Mouse (Mus musculus): ENCODE measurements around the gene Mettl3.
"Not testable (repeated sequence)": the region's sequence is repeated elsewhere in the genome, so short reads cannot be mapped to it uniquely, and the experiment has no call there.

Mettl3 gene

DNA sequence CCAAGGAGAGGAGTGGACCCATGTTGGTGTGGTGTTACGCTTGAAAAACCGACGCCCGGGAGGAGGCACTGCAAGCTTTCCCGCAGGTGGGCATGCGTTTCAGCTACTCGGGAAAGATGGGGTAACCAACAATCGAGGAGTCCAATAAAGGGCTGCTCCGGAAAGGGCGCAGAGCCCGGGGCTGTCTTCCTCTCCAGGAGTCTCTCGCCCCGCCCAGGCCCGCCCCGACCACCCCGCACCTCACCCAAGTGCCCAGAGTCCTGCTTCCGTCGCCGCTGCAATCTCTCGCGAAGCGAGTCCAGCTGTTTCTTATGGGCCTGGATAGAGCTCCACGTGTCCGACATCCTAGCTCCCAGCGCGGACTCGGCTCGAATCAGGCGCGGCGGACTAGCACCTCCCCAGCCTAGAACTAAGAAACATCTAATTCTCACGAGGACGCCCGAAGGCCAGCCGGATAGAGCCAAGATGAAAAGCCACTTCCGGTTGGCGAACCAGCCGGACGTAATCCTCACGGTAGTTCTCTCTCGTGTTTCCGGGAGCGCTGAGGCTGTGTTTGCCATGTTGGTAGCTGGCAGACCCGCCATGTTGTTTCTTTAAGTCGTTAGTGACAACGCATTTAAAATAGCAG is at the start of gene Mettl3:
Gene Mettl3, minus strand, starts transcription at position 485 of the 628 bp plus-strand sequence.
- peak; percentile 91 for DNase-seq (ENCODE audit: low spot score)

DNA sequence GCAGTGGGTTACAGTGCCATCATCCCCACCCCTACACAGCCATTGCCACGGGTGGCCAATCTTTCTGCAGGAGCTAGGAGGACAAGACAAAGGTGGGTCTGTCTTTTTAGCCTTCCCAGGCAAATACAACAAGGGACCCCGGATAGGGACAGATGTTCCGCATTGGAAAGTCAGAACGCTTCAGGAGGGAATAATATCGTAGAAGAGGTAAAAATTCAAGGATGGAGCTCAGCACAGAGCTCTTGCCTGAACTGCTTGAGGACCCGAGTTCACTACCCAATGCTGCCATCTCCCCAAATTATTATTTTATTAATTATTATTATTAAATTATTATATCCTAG is 34.6 kb upstream of the Mettl3 start:
- DNase-seq (ENCODE audit: low spot score): no peak

DNA sequence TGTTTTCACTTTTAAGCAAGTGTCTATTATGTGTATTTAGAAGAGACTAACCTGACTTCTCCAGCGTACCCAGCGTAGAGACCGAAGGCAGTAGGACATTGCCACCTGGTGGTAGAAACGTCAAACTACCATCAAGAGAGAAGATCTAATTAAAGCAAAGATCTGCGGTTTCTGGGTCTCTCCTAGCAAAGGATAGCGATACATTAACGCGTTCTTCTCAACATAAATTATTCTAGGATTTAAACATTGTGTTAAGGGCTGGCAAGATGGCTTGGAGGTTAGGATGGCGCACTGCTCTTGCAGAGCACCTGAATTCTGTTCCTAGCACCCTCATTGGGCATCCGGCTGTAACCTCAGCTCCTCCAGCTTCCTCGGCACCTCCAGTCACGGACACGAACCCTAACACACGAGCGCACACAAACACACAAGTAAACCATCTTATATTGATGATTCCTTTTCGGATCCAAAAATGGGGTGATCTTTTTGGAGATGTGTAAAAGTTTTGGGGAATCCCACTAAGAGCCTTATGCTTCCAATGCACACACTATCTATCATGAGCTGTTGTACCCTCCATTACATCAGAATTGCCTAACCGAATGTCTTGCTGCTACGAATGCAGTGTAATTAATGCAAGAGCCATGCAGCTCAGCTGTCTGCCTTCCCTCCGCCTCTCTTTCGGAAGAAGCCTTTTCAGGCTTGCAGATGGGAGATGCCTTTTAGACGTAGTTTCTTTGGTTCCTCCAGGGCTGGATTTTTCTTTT is 34.0 kb upstream of the Mettl3 start:
- peak; percentile 53 for DNase-seq (ENCODE audit: low spot score)

DNA sequence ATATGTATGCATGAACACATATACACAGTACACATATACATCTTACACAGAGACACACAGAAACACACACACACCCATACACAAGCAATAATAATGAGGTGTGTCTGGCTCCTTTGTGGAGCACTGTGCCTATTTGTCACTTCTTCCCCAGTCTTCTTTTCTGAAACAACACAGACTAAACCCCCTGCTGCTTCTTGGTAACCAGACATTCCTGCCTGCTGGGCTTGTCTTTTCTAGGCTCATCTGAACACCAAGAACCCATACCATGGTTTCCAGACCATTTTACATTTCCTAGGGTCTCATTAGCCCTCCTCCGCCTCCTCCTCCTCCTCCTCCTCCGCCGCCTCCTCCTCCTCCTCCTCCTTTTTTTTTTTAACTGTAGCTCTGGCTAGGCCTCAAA is 27.2 kb upstream of the Mettl3 start:
- no peak for DNase-seq (ENCODE audit: low spot score)

DNA sequence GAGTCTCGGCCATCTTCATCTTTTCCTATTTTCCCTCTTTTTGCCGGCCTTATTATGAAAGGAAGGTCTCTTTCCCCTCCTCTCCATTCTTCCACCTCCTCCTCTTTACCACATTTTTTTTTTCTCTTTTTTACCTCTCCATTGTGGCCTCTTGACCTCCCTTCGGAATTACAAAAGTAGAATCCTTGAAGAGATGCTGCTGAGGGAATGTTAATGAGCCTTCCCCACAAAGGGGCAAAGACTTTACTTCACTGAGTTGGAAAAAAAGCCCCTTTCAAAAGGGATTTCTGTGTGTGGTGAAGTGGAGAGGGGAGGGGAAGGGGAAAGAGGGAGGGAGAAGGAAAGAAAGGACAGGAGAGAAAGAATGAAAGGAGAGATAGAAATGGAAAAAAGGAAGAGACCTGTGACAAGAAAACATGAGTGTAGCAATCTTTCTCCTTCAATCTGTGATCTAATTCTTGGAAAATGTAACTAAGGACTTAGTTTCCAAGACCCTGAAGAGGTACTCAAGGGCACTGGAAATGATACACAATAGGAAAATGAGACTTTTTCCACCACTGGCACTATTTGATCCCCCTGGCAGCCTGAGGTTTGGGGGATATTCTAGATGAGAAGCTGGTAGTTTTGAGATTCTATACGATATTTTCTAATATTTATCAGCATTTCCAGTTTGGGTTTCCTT is 26.3 kb upstream of the Mettl3 start:
- DNase-seq (ENCODE audit: low spot score): no peak

DNA sequence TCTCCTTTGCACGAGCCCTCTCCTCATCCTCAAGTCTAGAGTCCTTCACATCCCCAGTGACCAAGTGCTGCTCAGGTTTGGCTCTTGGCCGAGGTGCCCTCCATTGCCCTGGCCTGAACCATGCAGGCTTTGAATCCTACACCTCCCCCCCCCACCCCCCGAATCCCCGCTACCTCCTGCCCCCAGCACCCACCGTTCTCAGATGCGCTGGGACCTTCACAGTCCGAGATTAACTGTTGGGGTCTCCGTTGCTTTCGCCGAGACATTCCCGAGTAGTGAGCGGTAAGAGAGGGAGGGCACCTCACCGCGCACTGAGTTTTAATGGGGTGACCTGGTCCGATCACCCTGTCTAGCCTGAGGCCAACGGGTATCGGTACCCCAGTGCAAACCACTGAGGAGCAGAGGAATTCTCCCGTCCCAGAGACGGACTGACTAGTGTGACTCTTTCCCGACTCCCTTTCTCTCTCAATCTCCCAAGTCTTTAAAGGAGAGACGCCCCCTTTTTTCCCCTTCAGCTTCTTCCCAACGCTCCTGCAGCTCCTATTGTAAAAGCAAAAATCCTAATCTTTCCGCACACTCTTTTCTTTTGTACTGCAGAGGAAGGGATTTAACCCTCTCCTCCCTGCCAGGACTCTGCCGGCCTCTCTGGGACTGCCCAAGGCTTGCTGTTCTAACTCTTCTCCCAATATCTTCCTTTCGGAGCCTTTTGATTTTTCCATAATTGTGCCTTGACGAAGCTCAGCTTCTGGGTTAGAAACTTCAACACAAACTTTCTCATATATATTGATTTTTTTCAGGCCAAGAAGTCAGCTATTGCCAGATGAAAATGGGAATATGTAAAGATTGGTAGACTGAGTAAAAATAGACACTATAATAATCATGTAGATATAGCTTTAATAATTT is 23.2 kb upstream of the Mettl3 start, which contains the start of gene Sall2:
Gene Sall2, minus strand, starts transcription at position 853 of the 903 bp plus-strand sequence.
- DNase-seq (ENCODE audit: low spot score): no peak

DNA sequence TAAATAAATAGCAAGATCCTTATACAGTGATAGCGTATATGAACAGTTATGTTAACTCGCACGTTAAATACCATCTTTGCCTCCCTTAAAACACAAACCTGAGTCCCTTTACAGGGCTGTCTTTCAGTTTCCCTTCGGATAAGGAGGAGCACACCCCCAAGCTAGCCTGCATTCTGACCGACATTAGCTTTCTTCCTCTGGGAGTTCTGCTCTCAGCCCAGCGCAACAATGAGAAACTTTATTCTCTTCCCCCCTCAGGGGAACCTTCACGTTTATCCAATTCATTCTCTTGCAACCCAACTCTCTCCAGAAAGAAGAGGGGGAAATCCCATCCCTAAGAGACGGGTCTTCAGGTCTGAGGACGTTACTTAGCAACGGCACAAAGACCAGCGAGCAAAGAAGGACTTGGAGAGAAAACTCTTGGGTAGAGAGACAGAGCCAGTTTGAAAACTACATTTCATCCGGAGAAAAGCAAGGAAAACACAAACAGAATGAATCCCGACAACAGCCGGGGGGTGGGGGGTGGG is 22.5 kb upstream of the Mettl3 start:
- DNase-seq (ENCODE audit: low spot score): no peak

DNA sequence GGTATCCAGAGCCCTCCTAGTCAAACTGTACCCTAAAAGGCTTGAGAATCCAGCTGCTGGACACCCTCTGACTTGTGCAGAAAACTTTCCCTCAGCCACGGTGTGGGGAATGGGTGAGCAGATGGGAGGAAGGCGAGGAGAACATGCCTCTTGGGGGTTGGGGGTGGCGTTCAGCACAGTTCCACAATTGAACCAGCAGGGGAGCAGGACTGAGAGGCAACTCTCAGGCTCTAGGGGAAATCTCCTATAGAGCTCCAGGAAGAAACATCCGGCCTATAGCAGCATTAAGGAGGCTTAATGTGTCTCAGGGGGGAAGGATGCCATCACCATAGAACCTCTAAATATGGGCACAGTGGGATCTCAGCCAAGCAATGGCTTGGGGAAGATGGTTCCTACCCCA is 21.0 kb upstream of the Mettl3 start:
- no peak for DNase-seq (ENCODE audit: low spot score)

DNA sequence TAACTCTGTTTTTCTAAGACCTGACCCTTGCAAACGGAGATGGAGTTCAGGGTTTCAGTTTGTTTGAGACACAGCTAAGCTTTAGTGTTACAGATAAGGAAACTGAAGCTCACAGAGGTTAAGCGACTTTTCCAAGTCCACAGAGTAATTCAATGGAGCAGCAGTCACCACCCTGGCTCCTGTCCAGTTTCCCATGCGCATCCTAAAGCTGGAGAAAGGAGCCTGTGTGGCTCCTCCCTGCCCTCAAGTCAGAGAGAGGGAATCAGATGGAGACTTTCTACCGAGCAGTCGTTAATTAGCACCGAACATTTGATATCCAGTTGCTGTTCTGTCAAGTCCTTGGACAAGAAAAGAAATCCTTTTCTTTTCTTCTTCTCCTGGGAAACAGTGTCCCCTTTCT is 14.4 kb upstream of the Mettl3 start:
- no peak for DNase-seq (ENCODE audit: low spot score)

DNA sequence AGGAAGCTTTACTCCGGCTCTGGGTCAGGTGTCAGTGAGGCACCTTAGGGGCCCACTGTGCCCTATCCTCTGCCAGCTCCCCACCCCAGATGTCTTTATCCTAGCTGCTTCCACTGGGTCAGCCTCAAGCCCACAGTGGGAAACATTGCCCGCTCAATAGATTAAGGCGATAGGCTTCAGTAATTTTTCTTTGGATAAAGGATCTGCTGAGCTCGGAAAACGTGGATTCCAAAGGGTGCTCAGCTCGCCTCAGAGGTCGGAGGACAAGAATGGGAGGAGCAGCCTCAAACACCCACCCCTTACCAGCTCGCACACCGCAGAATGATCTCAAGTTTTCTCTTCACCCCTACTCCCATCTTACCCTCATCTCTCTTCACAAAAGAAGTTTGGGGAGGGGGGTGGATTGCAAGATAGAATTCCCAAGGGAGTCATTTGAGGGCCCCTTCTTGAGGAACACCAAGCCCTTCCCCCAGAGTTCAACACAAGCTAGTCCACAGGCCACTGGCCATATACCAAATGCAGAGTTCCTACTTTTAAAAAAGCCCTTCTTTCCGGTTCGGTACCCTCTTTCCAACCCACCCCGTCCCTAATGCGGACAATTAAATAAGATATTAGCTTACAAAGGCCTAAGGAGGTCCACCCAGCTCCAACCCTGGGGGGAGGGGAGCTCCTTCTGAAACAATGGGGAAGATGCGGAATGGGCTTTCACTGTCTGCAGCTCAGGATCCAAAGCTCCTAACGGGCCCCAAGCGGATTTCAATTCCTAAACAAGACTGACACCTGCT is 11.7 kb upstream of the Mettl3 start:
- no peak for DNase-seq (ENCODE audit: low spot score)

DNA sequence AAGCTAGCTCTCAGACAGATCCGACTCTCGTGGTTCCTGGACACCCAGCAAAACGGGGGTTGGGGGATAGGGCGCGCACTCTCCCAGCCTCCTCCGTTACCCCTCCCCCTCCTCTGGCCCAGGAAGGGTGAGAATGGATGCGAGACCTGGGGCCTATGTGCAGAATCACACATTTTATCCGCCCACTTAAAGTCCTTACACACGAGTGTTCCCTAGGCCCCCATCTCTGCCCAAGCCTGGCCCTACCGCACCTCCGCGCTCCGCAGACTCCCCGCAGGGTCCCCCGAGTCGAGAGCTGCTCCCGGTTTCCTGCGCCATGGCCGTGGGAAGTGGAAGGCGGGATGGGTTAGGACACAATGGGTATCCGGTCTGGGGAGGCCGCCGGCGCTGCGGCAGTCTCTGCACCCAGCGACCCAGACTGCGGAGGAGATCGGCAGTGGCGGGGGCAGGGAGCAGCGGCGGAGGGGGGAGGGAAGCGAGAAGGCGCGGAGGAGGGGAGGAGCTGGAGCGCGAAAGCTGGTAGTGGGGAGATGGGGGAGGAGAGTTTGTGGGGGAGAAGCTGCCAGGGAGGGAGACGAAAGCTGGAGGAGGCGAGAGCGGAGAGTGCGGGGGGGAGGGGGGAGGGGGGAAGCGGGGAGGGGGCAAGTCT is 11.0 kb upstream of the Mettl3 start:
- DNase-seq (ENCODE audit: low spot score): peak; percentile 57

DNA sequence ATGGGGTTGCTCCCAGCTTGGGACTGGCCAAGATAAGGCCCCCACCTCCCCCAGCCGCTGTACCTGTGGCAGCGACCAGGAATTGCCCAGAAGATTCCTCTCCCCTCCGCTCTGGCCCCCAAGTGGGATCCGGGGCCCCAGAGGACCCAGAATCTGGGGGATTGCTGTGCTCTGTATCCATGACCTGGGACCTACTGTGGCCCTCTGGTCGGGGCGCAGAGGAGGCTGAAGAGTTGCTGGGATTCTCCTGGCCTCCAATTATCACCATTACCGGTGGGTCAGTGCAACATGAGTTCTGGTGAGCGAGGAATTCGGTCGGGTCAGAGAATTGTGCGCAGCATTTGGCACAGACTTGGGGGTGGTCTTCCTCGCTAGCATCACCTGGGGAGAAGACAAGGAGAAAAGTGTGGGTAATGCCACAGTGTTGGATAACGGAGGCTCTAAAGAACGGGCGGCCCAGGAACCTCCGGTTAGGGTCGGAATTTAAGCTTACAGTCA is 10.4 kb upstream of the Mettl3 start:
- no peak for DNase-seq (ENCODE audit: low spot score)

DNA sequence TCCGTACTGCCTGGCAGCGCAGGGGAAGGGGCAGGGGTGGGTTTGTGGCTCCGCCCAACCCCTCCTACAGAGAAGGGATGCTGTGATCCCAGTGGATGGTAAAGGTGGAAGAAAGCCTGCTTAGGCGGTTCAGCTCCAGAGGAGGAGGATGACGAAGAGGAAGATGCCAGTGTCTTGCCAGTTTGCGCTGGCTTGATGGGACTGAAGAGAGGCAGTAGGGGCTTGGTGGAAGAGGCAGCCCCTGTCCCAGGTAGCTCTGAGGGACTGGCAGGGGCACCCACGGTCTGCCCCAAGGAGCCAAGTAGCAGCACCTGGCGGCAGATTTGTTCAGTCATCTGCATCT is 9.9 kb upstream of the Mettl3 start:
- no peak for DNase-seq (ENCODE audit: low spot score)

DNA sequence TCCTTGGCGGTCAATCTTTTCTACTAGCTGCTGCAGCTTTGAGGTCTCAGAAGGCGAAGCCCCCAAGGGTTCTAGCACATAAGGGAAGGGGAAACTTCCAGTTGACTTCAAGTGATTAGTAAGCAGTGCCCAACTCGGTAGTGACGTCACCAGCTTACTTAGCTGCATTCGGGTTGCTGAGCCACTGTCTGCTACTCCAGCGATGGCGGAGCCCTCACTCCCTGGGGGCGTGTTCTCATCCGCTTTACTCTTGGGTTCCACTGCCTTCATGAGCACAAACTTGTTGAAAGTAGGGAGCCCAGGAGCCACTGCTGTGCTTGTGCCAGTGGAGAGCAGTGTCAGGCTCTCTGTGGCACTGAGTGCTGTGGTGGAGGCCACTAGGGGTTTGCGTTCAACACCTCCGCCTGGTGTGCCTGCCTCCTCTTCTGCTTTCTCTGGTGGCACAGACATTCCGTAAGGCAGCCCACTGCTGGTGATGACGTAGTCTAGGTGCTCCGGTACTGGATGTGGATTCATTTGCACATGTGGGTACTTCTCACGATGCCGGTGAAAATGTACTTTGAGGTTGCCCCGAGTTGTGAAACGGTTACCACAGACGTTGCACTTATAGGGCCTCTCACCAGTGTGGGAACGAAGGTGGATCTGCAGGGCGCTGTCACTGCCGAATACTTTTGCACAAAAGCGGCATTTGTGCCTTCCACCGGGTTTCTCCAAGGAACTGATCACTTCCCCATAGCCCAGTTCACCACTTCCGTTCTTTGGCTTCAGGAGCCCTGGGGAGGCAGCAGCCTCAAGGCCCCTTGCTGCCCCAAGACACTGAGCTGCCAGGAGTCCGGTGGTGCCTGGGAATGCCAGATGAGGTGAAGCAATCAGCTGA is 9.2 kb upstream of the Mettl3 start:
- no peak for DNase-seq (ENCODE audit: low spot score)

DNA sequence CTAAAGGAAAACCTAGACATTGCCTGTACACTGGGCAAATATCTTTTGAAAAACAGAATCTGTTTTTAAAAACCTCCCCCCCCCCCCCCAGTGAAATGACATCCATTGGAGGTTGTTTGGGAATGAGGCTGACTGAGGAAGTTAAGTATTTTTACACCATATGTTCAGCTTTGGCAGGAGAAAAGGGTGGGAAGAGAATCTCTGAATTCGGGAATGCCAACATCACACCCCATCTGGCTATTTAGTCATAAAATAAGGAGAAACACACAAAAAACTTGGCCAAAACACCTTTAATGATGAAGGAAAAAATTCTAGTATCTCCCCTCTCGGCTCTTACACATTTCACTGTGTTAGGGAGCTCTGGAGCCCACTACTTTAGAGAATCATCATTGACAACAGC is 6.0 kb upstream of the Mettl3 start:
- no peak for DNase-seq (ENCODE audit: low spot score)

DNA sequence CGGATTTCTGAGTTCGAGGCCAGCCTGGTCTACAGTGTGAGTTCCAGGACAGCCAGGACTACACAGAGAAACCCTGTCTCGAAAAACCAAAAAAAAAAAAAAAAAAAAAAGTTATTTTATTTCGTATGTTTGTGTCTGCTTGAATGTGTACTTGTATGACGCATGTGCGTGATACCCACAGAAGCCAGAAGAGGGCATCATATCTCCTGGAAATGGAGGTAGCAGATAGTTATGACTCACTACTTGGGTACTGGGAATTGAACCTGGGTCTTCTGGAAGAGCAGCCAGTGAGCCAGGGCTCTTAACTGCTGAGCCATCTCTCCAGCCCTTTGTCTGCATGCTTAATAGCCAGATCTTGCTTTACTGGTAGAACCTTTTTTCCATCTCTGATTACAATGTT is 5.4 kb upstream of the Mettl3 start:
- not testable (repeated sequence) for DNase-seq (ENCODE audit: low spot score)

DNA sequence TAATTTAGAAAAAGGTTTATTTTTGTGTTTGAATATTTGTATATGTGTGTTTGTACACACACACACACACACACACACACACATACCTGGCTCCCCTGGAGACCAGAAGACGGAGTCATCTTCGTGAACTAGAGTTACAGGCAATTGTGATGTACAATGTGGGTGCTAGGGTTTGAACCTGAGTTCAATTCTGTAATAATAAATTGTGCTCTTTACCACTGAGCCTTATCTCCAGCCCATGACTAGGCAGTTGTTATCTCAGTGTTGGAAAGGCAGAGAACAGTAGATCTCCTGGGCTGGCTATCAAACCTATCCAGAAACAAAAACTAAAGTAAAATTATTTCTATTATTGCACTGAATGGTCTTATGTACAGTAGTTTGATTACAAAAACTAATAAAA is 1.2 kb upstream of the Mettl3 start:
- DNase-seq (ENCODE audit: low spot score): no peak

DNA sequence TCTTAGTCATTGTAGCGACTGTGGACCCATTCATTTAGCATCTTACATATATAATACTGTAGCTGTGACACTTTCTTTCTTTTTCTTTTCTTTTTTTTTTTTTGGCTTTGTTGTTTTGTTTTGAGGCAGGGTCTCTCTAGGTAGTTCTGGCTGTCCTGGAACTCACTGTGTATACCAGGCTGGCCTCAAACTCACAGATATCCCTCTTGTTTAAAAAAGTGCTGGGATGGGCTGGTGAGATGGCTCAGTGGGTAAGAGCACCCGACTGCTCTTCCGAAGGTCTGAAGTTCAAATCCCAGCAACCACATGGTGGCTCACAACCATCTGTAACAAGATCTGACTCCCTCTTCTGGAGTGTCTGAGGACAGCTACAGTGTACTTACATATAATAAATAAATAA is 1.4 kb downstream of the Mettl3 start:
- not testable (repeated sequence) for DNase-seq (ENCODE audit: low spot score)

DNA sequence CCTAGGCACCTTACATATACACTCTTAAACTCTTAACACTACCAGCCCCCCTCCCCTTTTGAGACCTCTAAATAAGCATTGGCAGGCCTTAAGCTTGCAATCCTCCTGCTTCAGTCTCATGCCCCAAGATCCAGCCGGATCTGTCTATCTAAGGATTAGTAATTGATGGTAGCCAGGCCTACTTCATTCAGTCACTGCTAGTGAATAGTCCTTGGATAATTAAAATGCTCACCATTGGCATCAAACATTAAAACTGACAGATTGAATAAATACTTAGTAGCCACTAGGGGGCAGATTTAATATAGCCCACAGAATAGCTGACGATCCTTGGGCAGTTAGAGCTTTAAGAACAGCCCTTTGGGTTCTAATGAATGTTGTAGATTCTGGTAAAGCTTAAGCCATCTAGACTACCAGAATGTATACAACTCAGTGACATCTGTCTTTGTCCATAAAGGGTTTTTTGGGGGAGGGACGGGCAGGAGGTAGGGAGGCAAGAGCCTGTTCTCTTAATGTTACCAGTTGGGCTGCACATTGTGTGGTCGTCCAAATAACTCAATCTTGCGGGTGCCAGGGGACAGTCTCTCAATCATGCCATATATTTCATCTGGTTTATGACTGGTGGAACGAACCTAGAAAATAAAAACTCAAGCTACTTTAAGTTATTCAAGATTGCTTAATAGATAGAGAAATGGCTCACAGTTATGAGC is 9.2 kb downstream of the Mettl3 start:
- DNase-seq (ENCODE audit: low spot score): no peak
